Mouse (Mus musculus) heart, postnatal 36 days (tissue): ENCODE results near the gene Chit1. TPM values are rescaled to one million over a fixed set of nuclear protein-coding genes. Genes with fewer than 3 reads are reported as not detected.
A peak's percentile ranks its signal among the peaks of the same experiment; 100 is the strongest.

Experiments used
- DNase-seq, 2 experiments: peaks; one replicate each; pipeline ENCODE4 v3.0.0; 2021 to 2022
- intact Hi-C: fragments of 180-260 bp; cut with DNase I; formaldehyde crosslinking; loops from one replicate; pipeline ENCODE4 v1.15.1; 2025
- total RNA-seq, 2 experiments: library from RNA; stranded (reverse); gene quantifications; 2 replicates each; pipeline ENCODE4 v1.2.3; 2021

Chit1 gene
- total RNA-seq, 2 experiments from 2014 or later = not detected

- peak; percentile 18 to 25 for DNase-seq
- intact Hi-C loops = no loop called here
These were observed 56.6 kb downstream of the Chit1 start for GRCm38 (mm10) chr1:134167416-134168305.

DNA sequence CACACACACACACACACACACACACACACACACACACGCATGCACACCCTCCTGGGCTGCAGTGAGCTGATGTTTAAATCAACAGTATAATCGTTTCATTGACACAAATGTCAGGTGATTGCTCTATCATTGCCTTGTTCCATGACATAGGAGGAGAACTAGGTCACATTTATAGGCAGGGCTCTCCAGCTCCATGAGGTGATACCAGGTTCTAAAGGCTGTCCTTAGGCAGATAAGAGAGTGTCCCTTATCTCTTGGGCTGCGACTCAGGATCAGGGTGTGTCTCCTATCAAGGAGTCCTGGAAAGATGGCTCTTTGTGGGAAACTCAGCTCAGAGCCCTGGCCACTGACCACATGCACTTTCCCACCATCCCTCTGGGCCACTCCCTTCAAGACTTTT lies 57.5 kb downstream of the Chit1 start:
- no peak for DNase-seq
- intact Hi-C loops = no loop called here

DNA sequence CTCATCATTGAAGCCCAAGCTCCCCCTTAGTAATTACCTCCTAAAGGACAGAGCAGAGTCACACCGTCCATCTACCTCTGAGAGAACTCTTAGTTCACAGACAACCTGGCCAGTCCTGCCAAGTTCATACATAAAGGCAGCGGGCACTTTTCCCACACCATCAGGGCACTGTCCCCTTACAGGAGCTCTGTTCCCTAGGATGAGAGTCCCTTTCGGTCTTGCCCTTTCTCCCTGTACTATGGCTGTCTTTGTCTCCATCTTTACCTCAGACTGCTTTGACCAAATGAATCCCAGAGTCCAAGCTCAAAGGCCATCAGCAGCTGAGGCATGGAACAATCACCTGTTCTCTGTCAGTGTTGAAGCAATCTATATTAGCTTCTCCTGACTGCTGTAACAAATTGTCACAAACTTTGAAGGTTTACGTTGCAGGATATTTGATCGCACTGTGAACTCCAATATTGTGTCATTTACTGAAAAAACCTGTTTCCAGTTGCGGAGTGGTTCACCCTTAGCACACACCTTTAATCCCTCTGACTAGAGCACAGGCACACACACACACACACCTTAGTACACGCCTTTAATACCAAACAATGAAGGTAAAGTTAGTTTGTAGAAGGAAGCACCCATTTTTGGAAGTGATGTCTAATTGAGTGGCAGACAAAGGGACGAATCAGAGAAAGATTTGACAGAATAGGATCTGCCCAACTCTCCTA lies 58.1 kb downstream of the Chit1 start:
- DNase-seq = no peak

GRCm38 (mm10) chr1:134173081-134173480 lies 62.0 kb downstream of the Chit1 start:
- intact Hi-C loops = no loop called here
- DNase-seq = no peak

More for the DNA sequence above, 58.1 kb downstream of the Chit1 start:
- intact Hi-C loops = no loop called here

GRCm38 (mm10) chr1:134177976-134178375 lies 66.9 kb downstream of the Chit1 start:
- intact Hi-C loops = no loop called here

DNA sequence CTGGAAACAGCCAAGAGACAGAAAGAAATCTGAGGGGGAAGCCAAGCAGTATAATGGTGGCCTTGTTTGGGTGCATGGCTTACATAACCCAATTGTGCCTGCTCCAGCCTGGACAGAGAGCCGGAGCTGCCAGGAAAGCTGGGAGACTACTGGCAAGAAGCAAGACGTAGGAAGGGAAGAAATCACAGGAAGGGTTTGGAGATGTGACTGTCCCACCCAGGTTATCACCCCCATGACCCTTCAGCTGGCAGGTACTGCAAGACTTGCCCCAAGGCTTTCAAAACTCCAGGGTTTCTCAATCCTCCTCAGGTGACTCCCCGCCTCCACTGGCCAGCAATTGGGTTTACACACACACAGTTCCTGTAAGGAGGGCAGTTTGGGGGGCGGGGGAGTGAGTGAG lies 71.0 kb downstream of the Chit1 start, which contains the start of gene Chil1:
Chil1 (plus strand) TSS at position 152 of the 400 bp plus-strand sequence.
- intact Hi-C loops = no loop called here
- DNase-seq = no peak

More at GRCm38 (mm10) chr1:134177976-134178375, 66.9 kb downstream of the Chit1 start:
- no peak for DNase-seq

DNA sequence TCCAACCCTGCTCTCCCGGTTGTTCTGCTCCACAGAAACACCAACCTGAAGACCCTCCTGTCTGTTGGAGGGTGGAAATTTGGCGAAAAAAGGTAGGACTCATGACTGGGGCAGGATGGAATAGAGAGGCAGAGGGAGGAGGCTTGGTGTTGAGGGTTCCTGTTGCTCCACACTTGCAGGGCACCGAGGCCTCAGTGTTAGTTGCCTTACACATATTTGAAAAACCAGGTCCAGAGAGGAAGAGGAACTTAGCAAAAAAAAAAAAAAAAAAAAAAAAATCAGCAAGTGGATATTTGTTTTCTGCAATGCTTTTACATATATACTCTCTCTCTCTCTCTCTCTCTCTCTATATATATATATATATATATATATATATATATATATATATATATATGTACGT lies 73.0 kb downstream of the Chit1 start:
- DNase-seq = no peak
- intact Hi-C loops = no loop called here

DNA sequence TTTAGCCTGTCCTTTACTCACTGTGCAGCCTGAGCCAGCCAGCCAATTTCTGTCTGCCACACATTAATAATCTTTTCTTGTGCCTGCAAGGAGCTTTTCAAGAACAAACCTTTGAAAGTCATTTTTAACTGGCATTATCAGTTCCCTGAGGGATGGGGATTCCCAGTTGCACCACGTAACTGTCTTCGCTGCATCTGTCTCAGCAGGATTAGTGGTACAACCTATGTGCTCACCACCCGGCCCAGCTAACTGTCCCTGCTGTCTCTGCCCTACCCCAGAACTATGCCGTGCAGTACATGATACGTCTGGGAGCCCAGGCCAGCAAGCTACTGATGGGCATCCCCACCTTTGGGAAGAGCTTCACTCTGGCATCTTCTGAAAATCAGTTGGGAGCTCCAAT lies 77.2 kb downstream of the Chit1 start:
- no peak for DNase-seq
- intact Hi-C loops = no loop called here

DNA sequence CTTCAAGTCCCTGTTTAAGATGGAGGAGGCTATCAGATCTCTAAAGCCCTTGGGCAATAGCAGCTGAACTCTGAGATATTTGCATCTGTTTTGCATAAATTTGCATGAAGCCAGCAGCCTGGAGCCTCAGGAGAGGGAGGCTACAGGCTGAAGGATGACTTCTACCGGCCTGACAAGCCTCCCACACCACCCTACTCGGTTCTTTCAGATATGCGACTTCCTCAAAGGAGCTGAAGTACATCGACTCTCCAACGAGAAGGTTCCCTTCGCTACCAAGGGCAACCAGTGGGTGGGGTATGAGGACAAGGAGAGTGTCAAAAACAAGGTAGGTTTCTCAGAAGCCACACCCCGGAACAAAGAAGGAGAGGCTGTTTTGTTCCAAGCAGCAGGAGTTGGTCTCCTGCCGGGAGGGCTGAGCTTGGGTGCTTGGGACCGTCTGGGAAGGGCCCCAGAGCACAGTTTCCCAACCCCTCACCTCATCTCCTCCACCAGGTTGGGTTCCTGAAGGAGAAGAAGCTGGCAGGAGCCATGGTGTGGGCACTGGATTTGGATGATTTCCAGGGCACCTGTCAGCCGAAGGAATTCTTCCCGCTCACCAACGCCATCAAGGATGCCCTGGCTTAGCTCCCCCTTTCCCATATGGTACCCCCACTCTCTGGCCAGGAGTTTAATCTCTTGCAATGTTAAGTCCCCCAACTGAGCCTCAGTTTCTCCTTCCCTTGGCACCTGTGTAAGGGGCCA lies 78.1 kb downstream of the Chit1 start:
- DNase-seq = no peak
- intact Hi-C loops = no loop called here

DNA sequence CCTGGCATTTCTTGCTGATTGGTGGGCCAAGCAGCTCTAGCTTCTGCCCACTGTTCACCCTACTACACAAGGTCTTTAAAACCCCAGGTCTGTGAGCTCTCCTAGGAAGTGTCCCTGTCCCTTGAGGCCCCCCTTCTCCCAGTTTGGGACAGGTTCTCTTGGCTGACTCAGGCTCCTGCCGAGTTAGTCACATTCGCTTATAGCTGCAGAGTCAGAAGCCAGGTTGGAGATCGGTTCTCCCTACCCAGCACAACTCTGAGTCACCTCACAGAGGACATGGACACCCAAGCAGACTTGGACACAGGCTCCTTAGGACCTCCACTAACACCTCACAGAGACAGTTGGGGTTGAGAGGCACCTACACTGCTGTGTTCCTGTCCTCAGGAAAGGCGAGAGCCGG lies 80.2 kb downstream of the Chit1 start:
- intact Hi-C loops = no loop called here
- DNase-seq = no peak

GRCm38 (mm10) chr1:134192024-134192423 lies 81.0 kb downstream of the Chit1 start:
- intact Hi-C loops = no loop called here
- no peak for DNase-seq

DNA sequence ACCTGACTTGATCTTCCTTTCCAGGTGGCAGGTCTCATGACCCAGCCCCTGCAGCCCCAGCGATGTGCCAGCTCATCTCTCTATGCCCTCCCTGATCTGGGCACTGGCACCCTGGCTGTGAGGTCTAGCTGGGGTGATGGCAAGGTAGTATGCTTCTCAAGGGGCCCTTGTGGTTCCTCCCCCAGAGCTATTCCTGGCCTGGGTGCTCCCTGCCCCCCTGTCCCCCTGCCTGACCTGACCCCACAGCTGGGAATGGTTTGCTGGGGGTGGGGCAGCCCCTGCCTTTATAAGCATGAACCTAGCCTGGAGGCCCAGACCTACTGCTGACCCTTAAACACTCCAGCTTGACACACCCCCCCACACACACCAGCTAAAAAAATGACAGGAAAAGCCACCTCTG lies 82.1 kb downstream of the Chit1 start, which contains the start of gene Mybph:
Mybph (plus strand) TSS at position 323 of the 400 bp plus-strand sequence.
- no peak for DNase-seq
- intact Hi-C loops = no loop called here

- intact Hi-C loops = no loop called here
- DNase-seq = no peak
These were observed 82.7 kb downstream of the Chit1 start for GRCm38 (mm10) chr1:134193674-134194197.

GRCm38 (mm10) chr1:134194298-134195022 lies 83.4 kb downstream of the Chit1 start:
- intact Hi-C loops = no loop called here
- DNase-seq = no peak

DNA sequence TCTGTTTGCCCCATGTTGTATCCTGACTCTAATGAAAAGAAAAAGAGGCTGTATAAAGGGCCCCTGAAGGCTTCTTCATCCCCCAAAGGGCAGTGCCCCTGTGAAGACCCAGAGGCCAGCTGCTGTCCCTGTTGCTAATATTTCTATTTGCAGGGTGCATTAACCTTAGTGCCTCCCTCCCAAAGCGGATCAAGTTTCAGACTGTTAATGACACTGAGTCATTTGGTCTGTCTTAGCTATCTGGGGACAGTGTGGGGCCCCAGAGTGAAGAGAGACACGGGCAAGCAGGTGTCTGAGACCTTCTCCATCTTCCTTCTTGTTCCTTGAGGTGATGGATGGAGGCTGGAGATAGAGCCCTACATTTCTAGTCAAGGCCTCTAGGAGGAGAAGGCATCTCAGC lies 84.1 kb downstream of the Chit1 start:
- intact Hi-C loops = no loop called here
- DNase-seq = no peak

DNA sequence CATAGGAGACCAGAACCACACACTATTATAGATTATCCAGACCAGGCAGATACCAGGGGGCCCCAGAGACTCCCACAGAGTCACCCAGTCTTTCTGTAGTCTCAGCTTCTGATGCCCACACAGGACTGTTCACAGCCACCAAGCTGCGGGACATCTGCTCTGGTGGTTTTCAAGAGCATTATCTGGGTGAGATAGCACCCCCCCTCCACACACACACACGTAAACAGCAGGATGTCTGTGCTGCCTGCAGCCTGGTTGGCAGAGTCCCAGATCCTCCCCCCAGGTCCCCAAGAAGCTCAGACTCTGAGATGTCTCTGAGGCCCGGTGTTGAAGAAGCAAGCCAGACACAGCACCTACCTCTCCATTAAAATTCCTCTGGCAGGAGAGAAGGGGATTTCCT lies 84.5 kb downstream of the Chit1 start:
- DNase-seq = no peak
- intact Hi-C loops = no loop called here

GRCm38 (mm10) chr1:134195979-134196378 lies 84.9 kb downstream of the Chit1 start:
- peak; percentile 22 to 24 for DNase-seq
- intact Hi-C loops = loop anchor here (1.0 to 2.0 kb wide), 3 partner anchors 45 to 137 kb away; partner anchors contain the start of gene Ppfia4

DNA sequence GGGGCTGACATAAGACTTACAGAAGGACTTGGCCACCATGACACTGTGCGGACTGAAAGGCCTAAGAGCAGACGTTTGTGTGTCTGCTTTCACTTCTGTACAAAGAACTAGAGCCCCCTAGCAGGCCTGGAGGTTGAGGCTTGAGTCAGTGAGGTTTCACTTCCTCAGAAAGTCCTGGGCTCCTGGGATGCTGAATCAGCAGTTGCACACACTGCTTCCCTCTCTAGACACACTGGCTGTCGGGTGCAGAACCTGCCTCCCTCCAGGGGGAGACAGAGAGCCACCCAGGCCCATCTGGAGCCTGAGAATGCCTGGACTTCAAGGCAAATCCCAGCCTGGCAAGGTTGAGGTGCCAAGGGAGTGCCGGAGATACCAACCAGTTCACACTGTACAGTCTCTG lies 85.3 kb downstream of the Chit1 start:
- peak; percentile 78 to 79 for DNase-seq
- intact Hi-C loops = loop anchor here (1.0 to 2.0 kb wide), 3 partner anchors 46 to 136 kb away; partner anchors contain the start of gene Ppfia4

- intact Hi-C loops = loop anchor here (2.0 kb wide), 2 partner anchors 47 to 135 kb away; partner anchors contain the start of gene Ppfia4
- no peak for DNase-seq
These were observed 86.4 kb downstream of the Chit1 start for GRCm38 (mm10) chr1:134197325-134197982.
